Mouse (Mus musculus) T-helper 1 cell (primary cell): ENCODE data around the gene Phf20.

ENCODE experiments used
- in situ Hi-C: fragments of 300-600 bp; cut with MboI, MseI; formaldehyde crosslinking; loops from one replicate; pipeline ENCODE4 v1.15.1; 2025; ENCODE audit warnings: high pct_unique_total_duplicates

Gene Phf20

GRCm38 (mm10) chr2:156311841-156312291 is 115.6 kb downstream of the Phf20 start:
- in situ Hi-C loops, result no loop called here

- in situ Hi-C loops, result no loop called here
Observed at GRCm38 (mm10) chr2:156312297-156312897, 116.1 kb downstream of the Phf20 start, which contains the start of the genes Cnbd2 and Scand1. Gene Cnbd2, plus strand, starts transcription at chr2:156312299. Gene Scand1, minus strand, starts transcription at chr2:156312704.

- in situ Hi-C loops, result no loop called here
Observed at GRCm38 (mm10) chr2:156313153-156313552, 116.9 kb downstream of the Phf20 start.

- in situ Hi-C loops, result no loop called here
Observed at GRCm38 (mm10) chr2:156314811-156315210, 118.5 kb downstream of the Phf20 start.

- in situ Hi-C loops, result no loop called here
Observed at GRCm38 (mm10) chr2:156318491-156318890, 122.2 kb downstream of the Phf20 start.

GRCm38 (mm10) chr2:156321538-156321937 is 125.3 kb downstream of the Phf20 start:
- in situ Hi-C loops, result loop anchor here (10.0 kb wide), 1 partner anchor 1027 kb away; no protein-coding TSS in a partner anchor

- in situ Hi-C loops, result loop anchor here (10.0 kb wide), 1 partner anchor 1029 kb away; no protein-coding TSS in a partner anchor
Observed at GRCm38 (mm10) chr2:156324116-156324588, 127.9 kb downstream of the Phf20 start.

GRCm38 (mm10) chr2:156324681-156325080 is 128.4 kb downstream of the Phf20 start:
- in situ Hi-C loops, result loop anchor here (10.0 kb wide), 1 partner anchor 1030 kb away; no protein-coding TSS in a partner anchor

GRCm38 (mm10) chr2:156330681-156331080 is 134.4 kb downstream of the Phf20 start:
- in situ Hi-C loops, result no loop called here

- in situ Hi-C loops, result no loop called here
Observed at GRCm38 (mm10) chr2:156331446-156331965, 135.2 kb downstream of the Phf20 start.

GRCm38 (mm10) chr2:156340078-156340477 is 143.8 kb downstream of the Phf20 start:
- in situ Hi-C loops, result loop anchor here (5.0 kb wide), 1 partner anchor 43 kb away; no protein-coding TSS in a partner anchor

GRCm38 (mm10) chr2:156344775-156345532 is 148.7 kb downstream of the Phf20 start:
- in situ Hi-C loops, result loop anchor here (5.0 kb wide), 1 partner anchor 48 kb away; no protein-coding TSS in a partner anchor

GRCm38 (mm10) chr2:156348812-156349211 is 152.5 kb downstream of the Phf20 start:
- in situ Hi-C loops, result no loop called here

GRCm38 (mm10) chr2:156349286-156349848 is 153.1 kb downstream of the Phf20 start:
- in situ Hi-C loops, result no loop called here

- in situ Hi-C loops, result no loop called here
Observed at GRCm38 (mm10) chr2:156351243-156351642, 155.0 kb downstream of the Phf20 start.

GRCm38 (mm10) chr2:156352413-156353165 is 156.3 kb downstream of the Phf20 start:
- in situ Hi-C loops, result no loop called here

- in situ Hi-C loops, result no loop called here
Observed at GRCm38 (mm10) chr2:156353265-156353692, 157.0 kb downstream of the Phf20 start.

GRCm38 (mm10) chr2:156356031-156356430 is 159.8 kb downstream of the Phf20 start:
- in situ Hi-C loops, result no loop called here
